In the genomic region with DNA sequence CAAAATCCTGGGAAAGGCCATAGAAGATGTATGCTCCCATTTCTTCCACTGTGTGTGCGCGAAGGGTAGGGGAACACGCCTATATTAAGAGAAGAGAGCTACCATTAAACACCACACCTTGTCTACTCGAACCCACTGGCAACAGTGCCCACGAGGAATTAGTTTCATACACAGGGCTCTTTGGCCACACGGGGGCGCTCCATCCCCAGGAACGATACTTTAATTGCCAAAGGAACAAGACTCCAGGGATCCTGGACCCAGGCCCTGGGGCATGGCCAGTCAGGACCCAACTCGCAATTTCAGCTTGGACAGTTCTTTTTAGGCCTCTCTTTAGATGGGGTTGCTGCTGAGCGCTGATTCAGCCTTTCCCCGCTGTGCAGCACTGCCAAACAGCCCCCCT, we compare ENCODE assay signal across 9 mouse cellular contexts. TPM values are rescaled to one million over a fixed set of nuclear protein-coding genes. Genes with fewer than 3 reads are reported as not detected.
DNase-seq lines count a peak whose midpoint lies in the region.
"Had no signal": no experiment of that assay in that cellular context is flagged by ENCODE, and none has a peak within 500 bp of the region (broad histone marks: within the 10 kb centered on the region; RNA-seq: fewer than 3 reads in every experiment).

No protein-coding gene starts in this region.

- DNase-seq in ES-CJ7 (ENCODE audit: low read depth, low spot score) = peak; percentile 80
- DNase-seq in adrenal gland, postnatal 14 days = peak; percentile 94
- peak; percentile 84 for DNase-seq in embryonic facial prominence, embryonic 10.5 days (ENCODE audit: low spot score)
- peak; percentile 82 to 88 for DNase-seq in heart, postnatal 36 days
- DNase-seq in layer of hippocampus, postnatal 25 days (ENCODE audit: extremely low spot score in 1 of 2, low spot score in 1 of 2) = peak; percentile 92 to 100
- peak; percentile 83 for DNase-seq in mesoderm, embryonic 11.5 days (ENCODE audit: low read depth, low spot score)
- DNase-seq in right cerebral cortex, postnatal 10 days (ENCODE audit: low spot score in 2 of 2) = peak; percentile 91 to 94
- peak; percentile 85 for DNase-seq in urinary bladder, postnatal 14 days (ENCODE audit: low spot score)

- no peaks in the 10 kb centered on the region for H3K9me3 ChIP-seq in embryonic facial prominence, embryonic 10.5 days
- H3K9me3 ChIP-seq: limb, embryonic 13.5 days had no signal

- peaks cover 53% of the 10 kb centered on the region for H3K4me1 ChIP-seq in embryonic facial prominence, embryonic 10.5 days

- no peak overlapping the region for H3K4me3 ChIP-seq in embryonic facial prominence, embryonic 10.5 days
- H3K4me3 ChIP-seq: limb, embryonic 13.5 days had no signal

- WGBS in embryonic facial prominence, embryonic 10.5 days = 6% methylated on average over 11 of the region's 11 CpGs

- no peak overlapping the region for H3K27ac ChIP-seq in embryonic facial prominence, embryonic 10.5 days (replicated peaks)
- H3K27ac ChIP-seq: limb, embryonic 13.5 days had no signal

- intact Hi-C loops in heart, postnatal 36 days (cut with DNase I) = loop anchor here (2.0 to 5.0 kb wide), 3 partner anchors 99 to 202 kb away; no protein-coding TSS in a partner anchor

- H3K36me3 ChIP-seq in embryonic facial prominence, embryonic 10.5 days (replicated peaks) = peaks cover under 1% of the 10 kb centered on the region; the same call in 1 of the 2 replicates

- H3K27me3 ChIP-seq in embryonic facial prominence, embryonic 10.5 days (replicated peaks; ENCODE audit: low read depth, poor library complexity, severe bottlenecking) = peaks cover 50% of the 10 kb centered on the region

RNA-seq across cellular contexts. Expression of a gene that starts 2.6 kb away (rescaled TPM):
- total RNA-seq in adrenal gland, postnatal 14 days (2021) = 0.19 and 0.38 TPM in 2 replicates
- 0.44 and 0.67 TPM in 2 replicates for polyA plus RNA-seq in embryonic facial prominence, embryonic 10.5 days (2016; fragmentation: Nextera tagmentation; extraction: Ambion mirVana)
- total RNA-seq in heart, postnatal 36 days (2021) = 100 to 1,000 TPM; 204 to 236 TPM
- total RNA-seq in layer of hippocampus, postnatal 25 days (2021) = 100 to 1,000 TPM; 229 to 230 TPM

RNA-seq across cellular contexts. Expression of a gene that starts 29.6 kb away (rescaled TPM):
- 71.8 and 76.5 TPM in 2 replicates for total RNA-seq in adrenal gland, postnatal 14 days (2021)
- polyA plus RNA-seq in embryonic facial prominence, embryonic 10.5 days (2016; fragmentation: Nextera tagmentation; extraction: Ambion mirVana) = 61.3 and 62.3 TPM in 2 replicates
- total RNA-seq in heart, postnatal 36 days (2021) = 10 to 100 TPM; 74.5 to 76.1 TPM
- 100 to 1,000 TPM; 147 to 148 TPM for total RNA-seq in layer of hippocampus, postnatal 25 days (2021)

Comparison
In these comparisons a context has a peak if more than half of its experiments do, and no peak if none do; other contexts are left out.
1. RNA of a gene that starts 2.6 kb away (total RNA-seq): 204 to 236 TPM in heart, postnatal 36 days and 229 to 230 TPM in layer of hippocampus, postnatal 25 days; 0.19 to 0.38 TPM in adrenal gland, postnatal 14 days; every median in the first group is over 100 times any median in the second.
2. Peak in every context shown above with its lines, with median percentiles within 50 percentile points of each other: DNase-seq.